Mouse (Mus musculus): ENCODE results near the gene Cntnap2.

- TF ChIP-seq CTCF (IDR thresholded peaks at IDR 0.05; ENCODE audit: low read depth) (no peak), EP300 (IDR thresholded peaks at IDR 0.05; ENCODE audit: low read depth) (no peak)
Measured at GRCm38 (mm10) chr6:46861076-46861475, 1801.9 kb downstream of the Cntnap2 start.
